Mouse (Mus musculus): ENCODE results near the gene Atl1. TPM values are rescaled to one million over a fixed set of nuclear protein-coding genes. Genes with fewer than 3 reads are reported as not detected.

Atl1 gene
- polyA plus RNA-seq, 1 experiment from 2014 or later: 8.0 TPM

GRCm38 (mm10) chr12:69857597-69857996 is 34.8 kb upstream of the Atl1 start:
- Histone ChIP-seq H3K4me1 (replicated peaks) (peaks cover 22% of the 10 kb centered on the region), H3K4me3 (no peak overlapping the region), H3K9ac (no peak overlapping the region), H3K9me3 (replicated peaks) (no peaks in the 10 kb centered on the region), H3K27me3 (replicated peaks) (no peaks in the 10 kb centered on the region), H3K36me3 (peaks cover 20% of the 10 kb centered on the region), H3K27ac (ENCODE audit: poor library complexity, severe bottlenecking) (no peak overlapping the region), H3K4me2 (no peak overlapping the region)
- WGBS: 84% methylated on average over 2 of the region's 2 CpGs
- no peak for ATAC-seq (ENCODE audit: insufficient number of reproducible peaks, low FRiP score)

DNA sequence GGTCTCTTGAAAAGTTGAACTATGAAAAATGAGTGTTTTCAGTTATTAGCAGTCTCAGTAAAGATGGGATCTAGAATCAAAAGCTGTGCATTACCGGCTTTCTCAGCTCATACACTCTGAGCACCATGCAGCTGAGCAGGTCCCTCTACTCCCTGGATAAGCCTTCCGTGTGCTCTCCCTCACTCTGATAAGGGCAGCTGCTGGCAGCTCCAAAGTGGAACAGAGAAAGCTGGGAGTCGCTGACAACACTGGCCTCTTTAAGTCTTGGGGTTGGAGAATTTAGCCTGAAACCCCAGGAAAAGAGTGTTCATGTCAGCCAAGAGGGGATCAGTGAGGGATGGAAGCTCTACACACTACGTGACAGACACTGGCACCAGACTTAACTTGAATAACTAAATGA is 33.6 kb upstream of the Atl1 start:
- H3K9me3 ChIP-seq (replicated peaks): no peaks in the 10 kb centered on the region
- no peaks in the 10 kb centered on the region for H3K27me3 ChIP-seq (replicated peaks)
- ATAC-seq (ENCODE audit: insufficient number of reproducible peaks, low FRiP score): peak; percentile 48; the same call in 1 of the 2 replicates
- no peak overlapping the region for H3K9ac ChIP-seq
- H3K4me2 ChIP-seq: peak overlapping the region; percentile 35
- H3K4me1 ChIP-seq (replicated peaks): peaks cover 22% of the 10 kb centered on the region
- no peak overlapping the region for H3K27ac ChIP-seq (ENCODE audit: poor library complexity, severe bottlenecking)
- 11% methylated on average over 4 of the region's 4 CpGs for WGBS
- H3K4me3 ChIP-seq: no peak overlapping the region
- peaks cover 23% of the 10 kb centered on the region for H3K36me3 ChIP-seq

GRCm38 (mm10) chr12:69863505-69863904 is 28.9 kb upstream of the Atl1 start:
- H3K9ac ChIP-seq: no peak overlapping the region
- peaks cover 22% of the 10 kb centered on the region for H3K4me1 ChIP-seq (replicated peaks)
- H3K9me3 ChIP-seq (replicated peaks): no peaks in the 10 kb centered on the region
- WGBS: 80% methylated on average over 5 of the region's 5 CpGs
- H3K4me3 ChIP-seq: no peak overlapping the region
- H3K27me3 ChIP-seq (replicated peaks): no peaks in the 10 kb centered on the region
- H3K4me2 ChIP-seq: no peak overlapping the region
- peaks cover 21% of the 10 kb centered on the region; the same call in 1 of the 2 replicates for H3K36me3 ChIP-seq
- no peak for ATAC-seq (ENCODE audit: insufficient number of reproducible peaks, low FRiP score)
- no peak overlapping the region for H3K27ac ChIP-seq (ENCODE audit: poor library complexity, severe bottlenecking)

GRCm38 (mm10) chr12:69864164-69864692 is 28.2 kb upstream of the Atl1 start:
- 61% methylated on average over 4 of the region's 4 CpGs for WGBS
- Histone ChIP-seq H3K9me3 (replicated peaks) (no peaks in the 10 kb centered on the region), H3K27ac (ENCODE audit: poor library complexity, severe bottlenecking) (no peak overlapping the region)

DNA sequence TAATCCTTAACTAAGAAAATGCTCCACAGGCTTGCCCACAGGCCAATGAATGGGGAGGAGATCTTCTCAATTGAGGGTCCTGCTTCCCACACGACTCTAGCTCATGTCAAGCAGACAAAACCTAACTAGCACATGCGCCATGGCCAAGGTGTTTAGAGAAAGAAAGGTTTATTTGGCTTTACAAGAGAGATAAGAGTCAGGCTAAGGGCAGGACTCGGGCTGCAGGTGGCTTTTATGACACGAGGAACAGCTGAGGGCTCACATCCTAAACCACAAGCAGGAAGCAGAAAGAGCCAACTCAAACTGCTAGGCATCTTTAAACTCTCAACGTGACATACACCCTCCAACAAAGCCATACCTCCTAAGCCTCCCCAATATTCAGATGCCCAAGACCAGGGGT is 25.1 kb upstream of the Atl1 start:
- Histone ChIP-seq H3K27ac (ENCODE audit: poor library complexity, severe bottlenecking) (no peak overlapping the region), H3K27me3 (replicated peaks) (no peaks in the 10 kb centered on the region), H3K4me2 (no peak overlapping the region), H3K4me1 (replicated peaks) (peaks cover 9% of the 10 kb centered on the region), H3K9me3 (replicated peaks) (no peaks in the 10 kb centered on the region), H3K9ac (no peak overlapping the region), H3K36me3 (peaks cover 35% of the 10 kb centered on the region), H3K4me3 (no peak overlapping the region)
- WGBS: 82% methylated on average over 5 of the region's 5 CpGs
- ATAC-seq (ENCODE audit: insufficient number of reproducible peaks, low FRiP score): no peak

More at GRCm38 (mm10) chr12:69864164-69864692, 28.2 kb upstream of the Atl1 start:
- ATAC-seq (ENCODE audit: insufficient number of reproducible peaks, low FRiP score): no peak
- H3K4me2 ChIP-seq: no peak overlapping the region
- no peak overlapping the region for H3K9ac ChIP-seq
- peaks cover 21% of the 10 kb centered on the region; the same call in 1 of the 2 replicates for H3K36me3 ChIP-seq
- no peaks in the 10 kb centered on the region for H3K27me3 ChIP-seq (replicated peaks)
- peaks cover 16% of the 10 kb centered on the region for H3K4me1 ChIP-seq (replicated peaks)
- no peak overlapping the region for H3K4me3 ChIP-seq

GRCm38 (mm10) chr12:69871632-69872031 is 20.8 kb upstream of the Atl1 start:
- Histone ChIP-seq H3K4me3 (no peak overlapping the region), H3K4me1 (replicated peaks) (peaks cover 5% of the 10 kb centered on the region; the same call in 1 of the 2 replicates), H3K4me2 (no peak overlapping the region), H3K27ac (ENCODE audit: poor library complexity, severe bottlenecking) (no peak overlapping the region), H3K9ac (no peak overlapping the region), H3K9me3 (replicated peaks) (no peaks in the 10 kb centered on the region), H3K27me3 (replicated peaks) (no peaks in the 10 kb centered on the region), H3K36me3 (peaks cover 20% of the 10 kb centered on the region)
- ATAC-seq (ENCODE audit: insufficient number of reproducible peaks, low FRiP score): no peak
- 91% methylated on average over 5 of the region's 5 CpGs for WGBS

- Histone ChIP-seq H3K4me1 (replicated peaks) (peaks cover 33% of the 10 kb centered on the region), H3K9ac (no peak overlapping the region), H3K9me3 (replicated peaks) (0 out of 2 replicates have a peak, but pooled peaks cover 1% of the 10 kb centered on the region), H3K4me2 (no peak overlapping the region), H3K4me3 (no peak overlapping the region), H3K27me3 (replicated peaks) (no peaks in the 10 kb centered on the region), H3K36me3 (peaks cover 2% of the 10 kb centered on the region; the same call in 1 of the 2 replicates), H3K27ac (ENCODE audit: poor library complexity, severe bottlenecking) (no peak overlapping the region)
- 86% methylated on average over 9 of the region's 9 CpGs for WGBS
- ATAC-seq (ENCODE audit: insufficient number of reproducible peaks, low FRiP score): no peak
These were observed 14.5 kb upstream of the Atl1 start for GRCm38 (mm10) chr12:69877842-69878363.

DNA sequence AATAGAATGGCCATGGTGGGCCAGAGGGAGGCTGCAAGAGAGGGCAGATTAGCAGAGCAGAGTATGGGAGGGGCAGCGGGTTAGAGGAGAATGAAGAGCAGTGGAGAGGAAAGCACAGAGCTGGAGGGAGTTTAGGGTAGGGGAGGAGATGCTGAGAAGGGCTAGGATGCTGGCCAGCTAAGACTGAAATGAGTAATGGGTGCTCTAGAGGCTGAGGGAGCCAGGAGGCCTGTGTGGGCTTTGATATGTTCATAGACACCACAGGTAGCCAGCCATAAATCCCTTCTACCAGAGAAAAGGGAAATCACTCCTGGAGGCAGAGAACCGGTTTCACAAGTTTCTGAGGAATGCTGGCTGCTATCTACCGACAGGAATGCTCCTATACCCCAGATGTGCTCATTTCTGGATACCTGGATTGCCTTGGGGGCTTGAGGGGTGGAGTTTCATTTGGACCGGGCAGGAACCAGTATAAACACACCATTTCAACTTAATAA is 13.2 kb upstream of the Atl1 start:
- no peak overlapping the region for H3K27ac ChIP-seq (ENCODE audit: poor library complexity, severe bottlenecking)
- WGBS: 12% methylated on average over 4 of the region's 4 CpGs
- no peaks in the 10 kb centered on the region for H3K27me3 ChIP-seq (replicated peaks)
- H3K4me1 ChIP-seq (replicated peaks): peaks cover 33% of the 10 kb centered on the region
- H3K9me3 ChIP-seq (replicated peaks): 0 out of 2 replicates have a peak, but pooled peaks cover 3% of the 10 kb centered on the region
- ATAC-seq (ENCODE audit: insufficient number of reproducible peaks, low FRiP score): no peak
- H3K9ac ChIP-seq: no peak overlapping the region
- H3K36me3 ChIP-seq: peaks cover 3% of the 10 kb centered on the region; the same call in 1 of the 2 replicates
- H3K4me2 ChIP-seq: peak overlapping the region; percentile 26; the same call in 1 of the 2 replicates
- no peak overlapping the region for H3K4me3 ChIP-seq

GRCm38 (mm10) chr12:69879739-69880138 is 12.7 kb upstream of the Atl1 start:
- peaks cover 3% of the 10 kb centered on the region; the same call in 1 of the 2 replicates for H3K36me3 ChIP-seq
- no peak overlapping the region for H3K4me2 ChIP-seq
- H3K9ac ChIP-seq: no peak overlapping the region
- 0 out of 2 replicates have a peak, but pooled peaks cover 3% of the 10 kb centered on the region for H3K9me3 ChIP-seq (replicated peaks)
- ATAC-seq (ENCODE audit: insufficient number of reproducible peaks, low FRiP score): no peak
- H3K4me1 ChIP-seq (replicated peaks): peaks cover 33% of the 10 kb centered on the region
- H3K27me3 ChIP-seq (replicated peaks): no peaks in the 10 kb centered on the region
- 32% methylated on average over 6 of the region's 6 CpGs for WGBS
- H3K4me3 ChIP-seq: no peak overlapping the region
- H3K27ac ChIP-seq (ENCODE audit: poor library complexity, severe bottlenecking): no peak overlapping the region

GRCm38 (mm10) chr12:69881198-69881905 is 11.1 kb upstream of the Atl1 start:
- peaks cover 29% of the 10 kb centered on the region for H3K4me1 ChIP-seq (replicated peaks)
- 49% methylated on average over 10 of the region's 10 CpGs for WGBS
- H3K27me3 ChIP-seq (replicated peaks): no peaks in the 10 kb centered on the region
- H3K4me3 ChIP-seq: no peak overlapping the region
- 0 out of 2 replicates have a peak, but pooled peaks cover 3% of the 10 kb centered on the region for H3K9me3 ChIP-seq (replicated peaks)
- no peak for ATAC-seq (ENCODE audit: insufficient number of reproducible peaks, low FRiP score)
- H3K4me2 ChIP-seq: no peak overlapping the region
- no peak overlapping the region for H3K9ac ChIP-seq
- no peak overlapping the region for H3K27ac ChIP-seq (ENCODE audit: poor library complexity, severe bottlenecking)
- peaks cover 3% of the 10 kb centered on the region; the same call in 1 of the 2 replicates for H3K36me3 ChIP-seq

DNA sequence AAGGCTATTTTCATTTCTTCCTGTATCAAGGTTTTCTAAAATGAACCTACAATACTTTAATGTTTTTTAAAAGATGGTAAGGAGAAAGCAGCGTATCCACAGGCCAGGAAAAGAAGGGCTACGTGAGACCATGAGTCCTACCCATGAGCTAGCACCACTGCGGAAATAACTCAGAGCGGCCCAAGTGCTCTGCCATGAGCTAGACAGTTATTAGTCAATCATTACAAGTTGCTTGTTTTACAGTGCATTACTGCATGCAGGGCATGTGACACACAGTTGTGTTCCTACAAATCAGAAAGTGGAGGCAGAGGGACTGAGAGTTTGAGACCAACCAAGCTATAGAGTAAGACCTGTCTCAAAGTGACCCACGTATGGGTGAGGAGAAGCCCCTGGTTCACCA is 8.4 kb upstream of the Atl1 start:
- Histone ChIP-seq H3K36me3 (peaks cover 10% of the 10 kb centered on the region; the same call in 1 of the 2 replicates), H3K9me3 (replicated peaks) (0 out of 2 replicates have a peak, but pooled peaks cover 3% of the 10 kb centered on the region), H3K4me2 (no peak overlapping the region), H3K27ac (ENCODE audit: poor library complexity, severe bottlenecking) (no peak overlapping the region), H3K27me3 (replicated peaks) (no peaks in the 10 kb centered on the region), H3K4me3 (no peak overlapping the region), H3K9ac (no peak overlapping the region), H3K4me1 (replicated peaks) (peaks cover 32% of the 10 kb centered on the region)
- ATAC-seq (ENCODE audit: insufficient number of reproducible peaks, low FRiP score): no peak
- WGBS: 94% methylated on average over 5 of the region's 5 CpGs

All from heart, embryonic 12.5 days (tissue).